Mouse (Mus musculus) myocyte (in vitro differentiated cells): Measurements from ENCODE around the gene Rapgef6. TPM values are rescaled to one million over a fixed set of nuclear protein-coding genes. Genes with fewer than 3 reads are reported as not detected.

Experiments
- H3K27me3 ChIP-seq: one replicate; pipeline ENCODE4 v1.6.1; 2011; ENCODE audit not compliant: control insufficient read depth, insufficient read depth, insufficient read length
- H3K36me3 ChIP-seq: one replicate; pipeline ENCODE4 v1.6.1; 2011; ENCODE audit not compliant: control insufficient read depth, insufficient read depth
- H3K4me2 ChIP-seq: one replicate; pipeline ENCODE4 v1.6.1; 2011; ENCODE audit warnings: low read depth, control low read depth
- H3K4me3 ChIP-seq: one replicate; pipeline ENCODE4 v1.5.1; 2011; ENCODE audit warnings: mild to moderate bottlenecking, control low read depth, moderate library complexity
- H3K79me2 ChIP-seq: one replicate; pipeline ENCODE4 v1.6.1; 2011; ENCODE audit not compliant: control insufficient read depth, insufficient read depth
- H3ac ChIP-seq: one replicate; pipeline ENCODE4 v1.6.1; 2011; ENCODE audit not compliant: control insufficient read depth, insufficient read length
- CEBPB ChIP-seq: IDR thresholded peaks from 2 replicates; pipeline ENCODE4 v1.6.1; 2011; ENCODE audit warnings: mild to moderate bottlenecking, moderate library complexity; ENCODE audit not compliant: poor library complexity, insufficient read depth, severe bottlenecking
- E2F4 ChIP-seq: IDR thresholded peaks from one replicate; pipeline ENCODE4 v1.6.1; 2011; ENCODE audit warnings: mild to moderate bottlenecking, control low read depth, moderate library complexity; ENCODE audit not compliant: insufficient read depth
- MAX ChIP-seq: IDR thresholded peaks from one replicate; pipeline ENCODE4 v1.6.1; 2011; ENCODE audit warnings: low read depth, mild to moderate bottlenecking, control low read depth
- MYOD1 ChIP-seq, 3 experiments: IDR thresholded peaks; one replicate each; pipeline ENCODE4 v1.6.1; 2011; ENCODE audit warnings: control low read depth in 2 of 3, low read depth in 2 of 3, mild to moderate bottlenecking in 2 of 3, moderate library complexity in 1 of 3; ENCODE audit not compliant: insufficient read length in 2 of 3, control insufficient read depth in 1 of 3
- MYOG ChIP-seq, 3 experiments: IDR thresholded peaks; one replicate each; pipeline ENCODE4 v1.6.1; 2011; ENCODE audit warnings: control low read depth in 2 of 3, low read depth in 2 of 3, mild to moderate bottlenecking in 2 of 3; ENCODE audit not compliant: insufficient read length in 2 of 3, control insufficient read depth in 1 of 3, insufficient read depth in 1 of 3
- POLR2A ChIP-seq: IDR thresholded peaks from one replicate; pipeline ENCODE4 v1.6.1; 2011; ENCODE audit warnings: low read depth, mild to moderate bottlenecking, control low read depth, moderate library complexity; ENCODE audit not compliant: insufficient read length
- POLR2AphosphoS2 ChIP-seq: IDR thresholded peaks from one replicate; pipeline ENCODE4 v1.6.1; 2011; ENCODE audit warnings: low read depth, control low read depth; ENCODE audit not compliant: insufficient read length
- REST ChIP-seq: IDR thresholded peaks from one replicate; pipeline ENCODE4 v1.6.1; 2011; ENCODE audit warnings: mild to moderate bottlenecking, control low read depth, moderate library complexity; ENCODE audit not compliant: insufficient read depth, insufficient read length
- SRF ChIP-seq: IDR thresholded peaks from one replicate; pipeline ENCODE4 v1.6.1; 2011; ENCODE audit warnings: low read depth; ENCODE audit not compliant: control insufficient read depth, insufficient read length
- TCF12 ChIP-seq: IDR thresholded peaks from one replicate; pipeline ENCODE4 v1.6.1; 2011; ENCODE audit warnings: mild to moderate bottlenecking, control low read depth; ENCODE audit not compliant: poor library complexity, insufficient read depth, severe bottlenecking
- TCF3 ChIP-seq: IDR thresholded peaks from one replicate; pipeline ENCODE4 v1.6.1; 2011; ENCODE audit warnings: low read depth, control low read depth; ENCODE audit not compliant: insufficient read length
- USF1 ChIP-seq: IDR thresholded peaks from one replicate; pipeline ENCODE4 v1.6.1; 2011; ENCODE audit warnings: low read depth, mild to moderate bottlenecking, control low read depth, moderate library complexity
- polyA plus RNA-seq: library from polyadenylated mRNA; unstranded; fragments of >200 nt; fragmentation: generic; extraction: Trizol; gene quantifications from one replicate; pipeline ENCODE4 v1.2.1, GENCODE M21; 2012; ENCODE audit warnings: missing spikeins

The Rapgef6 gene
- polyA plus RNA-seq, 1 experiment = 3.1 TPM

DNA sequence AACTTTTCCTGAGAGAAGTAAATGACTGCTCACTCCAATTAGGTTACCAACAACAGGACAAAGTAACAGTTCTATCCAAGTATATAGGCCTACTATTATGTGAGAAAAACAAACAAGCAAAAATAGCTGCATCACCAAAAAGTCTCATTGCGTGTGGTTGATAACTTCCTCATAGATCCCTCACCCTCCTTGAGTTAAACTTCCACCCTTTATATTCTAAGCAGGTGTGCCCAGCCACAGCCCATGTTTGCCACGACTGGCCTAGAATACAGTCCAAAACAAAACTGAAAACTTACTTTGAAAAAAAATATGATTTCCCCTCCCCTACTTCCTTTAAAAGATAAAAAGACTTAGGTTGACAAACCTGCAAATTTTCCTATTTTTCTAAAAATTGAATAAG, 5.4 kb downstream of the Rapgef6 start:
- H3K4me3 ChIP-seq = no peak overlapping the region
- H3K79me2 ChIP-seq = peaks cover 85% of the 10 kb centered on the region
- no peak for TF ChIP-seq MYOD1 (IDR thresholded peaks at IDR 0.05; ENCODE audit: control insufficient read depth in 1 of 3, insufficient read length in 2 of 3, low read depth in 2 of 3)
- no peak for TF ChIP-seq E2F4
- TF ChIP-seq SRF = no peak
- no peak for TF ChIP-seq TCF12
- no peak for TF ChIP-seq MYOG (IDR thresholded peaks at IDR 0.05; ENCODE audit: control insufficient read depth in 1 of 3, insufficient read depth in 1 of 3, insufficient read length in 2 of 3, low read depth in 2 of 3)
- TF ChIP-seq POLR2A = no peak
- no peak for TF ChIP-seq CEBPB
- H3ac ChIP-seq = no peak overlapping the region
- H3K27me3 ChIP-seq = no peaks in the 10 kb centered on the region
- no peak overlapping the region for H3K4me2 ChIP-seq
- no peaks in the 10 kb centered on the region for H3K36me3 ChIP-seq

DNA sequence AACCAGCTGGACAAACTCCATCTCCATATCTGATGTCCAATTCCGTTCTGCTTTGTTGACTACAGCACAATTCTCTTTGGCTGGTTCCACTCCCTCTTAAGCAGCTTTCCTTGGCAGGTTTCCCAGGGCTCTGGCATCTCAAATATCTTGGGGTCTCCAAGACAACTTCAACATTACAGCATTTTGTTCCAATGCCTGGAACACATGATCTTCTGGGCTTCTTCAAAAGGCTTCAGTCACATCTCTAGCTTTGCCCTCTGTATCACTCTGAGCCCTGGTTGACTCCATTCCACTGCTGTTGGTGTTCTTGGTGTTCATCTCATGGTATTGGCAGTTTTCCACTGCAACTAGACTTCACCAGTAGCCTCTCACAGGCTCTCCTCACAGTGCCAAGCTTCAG, 7.7 kb downstream of the Rapgef6 start:
- H3K36me3 ChIP-seq = no peaks in the 10 kb centered on the region
- H3ac ChIP-seq = no peak overlapping the region
- no peak overlapping the region for H3K4me2 ChIP-seq
- H3K79me2 ChIP-seq = peaks cover 69% of the 10 kb centered on the region
- TF ChIP-seq REST (no peak), POLR2AphosphoS2 (no peak), E2F4 (no peak)
- H3K4me3 ChIP-seq = no peak overlapping the region
- no peaks in the 10 kb centered on the region for H3K27me3 ChIP-seq

DNA sequence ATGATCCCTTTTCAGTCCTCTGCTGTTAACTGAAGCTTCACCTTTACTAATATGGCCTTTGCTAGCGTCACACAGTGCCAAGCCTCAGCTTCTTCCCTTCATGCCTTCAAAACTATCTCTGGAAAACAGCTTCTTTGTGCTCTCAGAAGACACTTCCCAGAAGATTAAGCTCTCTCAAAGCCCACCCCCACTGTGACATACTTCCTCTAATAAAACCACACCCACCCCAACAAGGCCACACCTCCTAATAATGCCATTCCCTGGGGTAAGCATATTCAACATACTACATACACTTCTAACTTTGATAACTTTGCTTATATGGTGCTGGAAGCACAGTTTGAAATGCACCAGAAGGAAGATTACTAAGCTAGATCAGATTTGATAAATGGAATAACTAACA, 8.3 kb downstream of the Rapgef6 start:
- Histone ChIP-seq H3K4me3 (no peak overlapping the region), H3K36me3 (no peaks in the 10 kb centered on the region), H3ac (no peak overlapping the region), H3K27me3 (no peaks in the 10 kb centered on the region), H3K4me2 (no peak overlapping the region), H3K79me2 (peaks cover 70% of the 10 kb centered on the region)
- TF ChIP-seq TCF3 = no peak
- TF ChIP-seq MYOG (IDR thresholded peaks at IDR 0.05; ENCODE audit: control insufficient read depth in 1 of 3, insufficient read depth in 1 of 3, insufficient read length in 2 of 3, low read depth in 2 of 3) = no peak
- TF ChIP-seq USF1 = no peak
- TF ChIP-seq TCF12 = no peak
- TF ChIP-seq MYOD1 (IDR thresholded peaks at IDR 0.05; ENCODE audit: control insufficient read depth in 1 of 3, insufficient read length in 2 of 3, low read depth in 2 of 3) = no peak
- TF ChIP-seq REST = no peak
- TF ChIP-seq E2F4 = no peak
- TF ChIP-seq POLR2A = no peak
- no peak for TF ChIP-seq MAX
- TF ChIP-seq POLR2AphosphoS2 = no peak
- TF ChIP-seq CEBPB = no peak
- no peak for TF ChIP-seq SRF

DNA sequence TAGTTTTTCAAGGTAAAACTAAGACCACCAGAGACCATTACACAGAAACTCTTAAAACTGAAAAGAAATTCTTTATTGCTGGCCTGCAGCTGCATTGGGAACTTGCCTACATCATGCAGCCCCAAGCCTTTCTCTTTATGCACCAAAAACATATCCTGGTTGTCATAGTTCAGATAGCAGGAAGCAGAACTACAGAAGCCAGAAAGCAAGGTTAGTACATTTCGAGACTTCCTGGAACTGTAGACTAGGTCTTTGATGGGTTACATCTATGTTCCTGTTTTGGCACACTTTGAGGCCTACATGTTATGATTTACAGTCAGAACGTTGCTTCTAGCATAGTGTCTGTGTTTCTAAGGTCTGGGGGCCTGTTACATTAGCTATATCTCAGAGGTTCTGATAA, 11.2 kb downstream of the Rapgef6 start:
- Histone ChIP-seq H3K27me3 (no peaks in the 10 kb centered on the region), H3ac (no peak overlapping the region), H3K79me2 (peaks cover 61% of the 10 kb centered on the region), H3K36me3 (no peaks in the 10 kb centered on the region), H3K4me2 (no peak overlapping the region), H3K4me3 (no peak overlapping the region)
- TF ChIP-seq E2F4 (no peak), REST (no peak)

DNA sequence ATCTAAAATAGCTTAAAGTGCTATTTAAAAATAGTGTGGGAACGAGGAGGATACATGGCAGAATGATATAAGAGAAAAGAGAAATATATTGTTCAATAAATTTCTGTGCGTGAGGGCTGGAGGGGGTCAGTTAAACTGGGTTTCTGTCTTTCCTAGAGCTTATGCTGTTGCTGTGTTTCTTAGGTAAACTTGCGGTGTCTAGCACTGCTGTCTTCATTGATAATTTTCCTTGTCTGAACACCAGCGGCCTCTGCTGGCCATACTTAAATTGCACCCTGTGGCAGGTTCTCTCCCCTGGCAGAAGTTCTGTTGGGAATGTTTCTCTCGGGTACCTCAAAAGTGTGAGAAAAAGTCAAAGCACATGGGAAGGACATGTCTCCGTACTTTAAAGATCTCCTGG, 12.2 kb downstream of the Rapgef6 start:
- Histone ChIP-seq H3K4me3 (no peak overlapping the region), H3ac (no peak overlapping the region), H3K4me2 (no peak overlapping the region), H3K79me2 (peaks cover 61% of the 10 kb centered on the region), H3K27me3 (no peaks in the 10 kb centered on the region), H3K36me3 (no peaks in the 10 kb centered on the region)
- TF ChIP-seq CEBPB = no peak
- TF ChIP-seq POLR2A = no peak
- no peak for TF ChIP-seq TCF12
- TF ChIP-seq MAX = no peak
- no peak for TF ChIP-seq SRF
- no peak for TF ChIP-seq TCF3
- no peak for TF ChIP-seq USF1
- TF ChIP-seq MYOD1 (IDR thresholded peaks at IDR 0.05; ENCODE audit: control insufficient read depth in 1 of 3, insufficient read length in 2 of 3, low read depth in 2 of 3) = no peak

DNA sequence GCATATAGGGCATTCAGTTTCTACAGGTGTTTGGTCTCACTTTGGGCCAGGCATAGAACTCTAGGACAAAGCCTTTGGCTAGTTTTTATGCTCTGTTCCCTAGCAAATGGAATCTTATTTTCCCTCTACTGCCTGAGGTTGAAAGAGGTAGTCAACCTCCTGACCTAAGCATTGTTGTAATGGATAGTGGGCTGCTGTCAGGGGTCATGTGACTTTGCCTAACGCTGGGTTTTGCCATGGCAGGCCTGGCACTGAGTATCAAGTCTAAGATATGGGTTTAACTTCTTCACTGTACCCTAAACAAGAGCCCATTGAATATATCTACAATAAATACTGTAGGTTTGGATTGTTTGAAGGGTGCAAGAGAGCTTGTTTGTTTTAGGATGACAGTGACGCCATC, 16.4 kb downstream of the Rapgef6 start:
- peaks cover 48% of the 10 kb centered on the region for H3K79me2 ChIP-seq
- no peak overlapping the region for H3ac ChIP-seq
- H3K4me3 ChIP-seq = no peak overlapping the region

More for the DNA sequence above, 16.4 kb downstream of the Rapgef6 start:
- Histone ChIP-seq H3K27me3 (no peaks in the 10 kb centered on the region), H3K4me2 (no peak overlapping the region), H3K36me3 (no peaks in the 10 kb centered on the region)
- no peak for TF ChIP-seq MYOG (IDR thresholded peaks at IDR 0.05; ENCODE audit: control insufficient read depth in 1 of 3, insufficient read depth in 1 of 3, insufficient read length in 2 of 3, low read depth in 2 of 3)
- TF ChIP-seq CEBPB = no peak
- TF ChIP-seq E2F4 = no peak
- TF ChIP-seq REST = no peak
- no peak for TF ChIP-seq SRF
- no peak for TF ChIP-seq POLR2AphosphoS2
- TF ChIP-seq TCF12 = no peak
- no peak for TF ChIP-seq POLR2A
- TF ChIP-seq USF1 = no peak
- no peak for TF ChIP-seq TCF3
- TF ChIP-seq MYOD1 (IDR thresholded peaks at IDR 0.05; ENCODE audit: control insufficient read depth in 1 of 3, insufficient read length in 2 of 3, low read depth in 2 of 3) = no peak
- TF ChIP-seq MAX = no peak
